Mouse (Mus musculus) embryo, embryonic 11 days (tissue): ENCODE data around the gene Csn1s1.

ENCODE experiments used
- DNase-seq: peaks from one replicate; pipeline ENCODE4 v3.0.0-alpha.2; 2015

The Csn1s1 gene

GRCm38 (mm10) chr5:87665908-87666307, at the start of gene Csn1s1:
Gene Csn1s1, plus strand, starts transcription at chr5:87666208.
- no peak for DNase-seq

- DNase-seq: no peak
Measured at GRCm38 (mm10) chr5:87622681-87623080, 43.3 kb upstream of the Csn1s1 start.

DNA sequence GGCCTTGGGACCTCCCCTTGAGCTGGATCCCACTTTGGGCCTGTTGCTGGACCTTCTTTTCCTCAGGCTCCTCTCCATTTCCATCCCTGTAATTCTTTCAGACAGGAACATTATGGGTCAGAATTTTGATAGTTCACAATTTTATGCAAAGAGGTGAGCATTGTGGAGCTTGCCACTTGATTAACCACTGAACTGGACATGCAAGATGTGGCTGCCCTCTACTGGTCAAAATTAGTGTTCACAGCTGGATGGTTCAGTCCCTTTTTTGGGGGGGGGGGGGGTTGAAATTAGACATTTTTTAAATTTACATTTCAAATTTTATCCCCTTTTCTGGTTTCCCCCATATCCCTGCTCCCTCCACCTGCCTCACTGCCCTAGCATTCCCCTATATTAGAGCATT, 23.2 kb upstream of the Csn1s1 start:
- DNase-seq: peak; percentile 29

DNA sequence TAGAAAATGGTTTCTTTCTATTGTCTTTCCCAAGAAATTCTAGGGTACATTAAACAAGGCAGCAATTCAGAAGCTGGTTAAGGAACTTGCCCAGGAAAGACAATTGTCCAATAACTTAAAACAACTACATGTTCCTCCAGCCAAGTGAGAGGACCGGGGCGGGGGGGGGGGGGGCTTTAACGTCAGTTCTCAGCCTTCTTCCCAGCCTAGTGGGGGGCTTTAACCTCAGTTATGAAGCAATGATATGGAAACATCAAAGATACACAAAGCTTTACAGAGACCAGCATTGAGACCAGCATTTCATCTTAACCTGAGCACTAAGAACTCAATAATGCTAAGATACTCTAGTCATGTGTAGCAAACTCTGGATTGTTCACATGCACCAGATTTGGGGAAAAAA, 33.5 kb downstream of the Csn1s1 start, which contains the start of gene Csn2:
Gene Csn2 (minus strand): TSS at position 101 of the 400 bp plus-strand sequence.
- DNase-seq: no peak

DNA sequence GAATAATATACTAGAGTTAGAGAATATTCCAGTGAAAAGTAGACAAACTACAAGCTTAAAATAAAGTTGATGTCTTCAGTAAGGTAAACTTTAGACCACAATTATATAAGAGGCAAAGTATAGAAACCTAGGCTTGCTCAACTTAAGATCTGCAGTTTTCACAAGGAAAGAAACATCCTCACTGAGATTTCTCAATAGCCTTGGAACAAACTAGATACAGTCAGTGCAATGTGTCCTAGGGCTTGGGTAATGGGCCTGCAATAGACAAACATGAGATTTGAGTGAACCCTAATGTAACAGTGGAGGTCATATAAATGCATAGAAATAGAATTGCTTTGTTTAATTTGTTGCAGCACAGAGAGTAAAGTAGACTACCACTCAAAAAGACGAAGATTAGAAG, 39.9 kb downstream of the Csn1s1 start:
- no peak for DNase-seq
